Mouse (Mus musculus): ENCODE results near the gene Asl. TPM values are rescaled to one million over a fixed set of nuclear protein-coding genes. Genes with fewer than 3 reads are reported as not detected.

Gene Asl
- polyA plus RNA-seq, 1 experiment from 2014 or later = 55.7 TPM

GRCm38 (mm10) chr5:130051073-130051860, 22.2 kb upstream of the Asl start:
- ATAC-seq (replicated peaks; ENCODE audit: low FRiP score, low TSS enrichment, low read depth) (no peak), DNase-seq (ENCODE audit: low spot score) (no peak)
- Histone ChIP-seq H3K27me3 (replicated peaks; ENCODE audit: control insufficient read depth, insufficient read depth, low read length) (no peaks in the 10 kb centered on the region), H3K4me3 (ENCODE audit: low read depth, low read length) (no peak overlapping the region), H3K27ac (ENCODE audit: low read depth) (no peak overlapping the region), H3K4me2 (ENCODE audit: low read length) (no peak overlapping the region), H3K4me1 (replicated peaks; ENCODE audit: control insufficient read depth, insufficient read depth, low read length) (no peaks in the 10 kb centered on the region; the same call in 1 of the 2 replicates), H3K9ac (ENCODE audit: low read length) (no peak overlapping the region), H3K36me3 (ENCODE audit: control insufficient read depth, insufficient read depth, low read length) (peaks cover 56% of the 10 kb centered on the region), H3K9me3 (ENCODE audit: control insufficient read depth, low read length) (no peaks in the 10 kb centered on the region)
- 87% methylated on average over 15 of the region's 15 CpGs for WGBS

DNA sequence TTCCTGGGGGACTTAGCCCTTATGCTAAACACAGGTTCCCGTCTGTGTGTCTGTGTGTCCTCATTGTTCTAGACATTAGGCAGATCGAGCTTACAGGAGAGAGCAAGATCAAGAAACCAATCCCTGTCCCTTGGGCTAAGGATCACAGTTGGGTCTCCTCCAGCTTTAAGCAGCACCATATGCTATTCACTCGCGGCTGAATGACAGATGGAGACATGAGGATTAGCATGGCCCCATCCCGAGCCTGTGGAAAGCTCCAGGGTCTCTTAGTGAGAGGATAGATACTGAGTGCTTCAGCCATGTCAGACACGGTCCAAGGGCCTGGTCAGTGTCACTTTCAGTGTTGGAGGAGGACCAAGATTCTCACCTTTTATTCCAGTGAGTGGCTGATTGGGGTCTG, 21.4 kb upstream of the Asl start:
- DNase-seq (ENCODE audit: low spot score) (no peak), ATAC-seq (replicated peaks; ENCODE audit: low FRiP score, low TSS enrichment, low read depth) (no peak)
- Histone ChIP-seq H3K9ac (ENCODE audit: low read length) (no peak overlapping the region), H3K4me1 (replicated peaks; ENCODE audit: control insufficient read depth, insufficient read depth, low read length) (no peaks in the 10 kb centered on the region; the same call in 1 of the 2 replicates), H3K36me3 (ENCODE audit: control insufficient read depth, insufficient read depth, low read length) (peaks cover 53% of the 10 kb centered on the region), H3K27ac (ENCODE audit: low read depth) (no peak overlapping the region), H3K27me3 (replicated peaks; ENCODE audit: control insufficient read depth, insufficient read depth, low read length) (no peaks in the 10 kb centered on the region), H3K4me2 (ENCODE audit: low read length) (no peak overlapping the region), H3K4me3 (ENCODE audit: low read depth, low read length) (no peak overlapping the region), H3K9me3 (ENCODE audit: control insufficient read depth, low read length) (no peaks in the 10 kb centered on the region)
- WGBS = 71% methylated on average over 6 of the region's 6 CpGs

DNA sequence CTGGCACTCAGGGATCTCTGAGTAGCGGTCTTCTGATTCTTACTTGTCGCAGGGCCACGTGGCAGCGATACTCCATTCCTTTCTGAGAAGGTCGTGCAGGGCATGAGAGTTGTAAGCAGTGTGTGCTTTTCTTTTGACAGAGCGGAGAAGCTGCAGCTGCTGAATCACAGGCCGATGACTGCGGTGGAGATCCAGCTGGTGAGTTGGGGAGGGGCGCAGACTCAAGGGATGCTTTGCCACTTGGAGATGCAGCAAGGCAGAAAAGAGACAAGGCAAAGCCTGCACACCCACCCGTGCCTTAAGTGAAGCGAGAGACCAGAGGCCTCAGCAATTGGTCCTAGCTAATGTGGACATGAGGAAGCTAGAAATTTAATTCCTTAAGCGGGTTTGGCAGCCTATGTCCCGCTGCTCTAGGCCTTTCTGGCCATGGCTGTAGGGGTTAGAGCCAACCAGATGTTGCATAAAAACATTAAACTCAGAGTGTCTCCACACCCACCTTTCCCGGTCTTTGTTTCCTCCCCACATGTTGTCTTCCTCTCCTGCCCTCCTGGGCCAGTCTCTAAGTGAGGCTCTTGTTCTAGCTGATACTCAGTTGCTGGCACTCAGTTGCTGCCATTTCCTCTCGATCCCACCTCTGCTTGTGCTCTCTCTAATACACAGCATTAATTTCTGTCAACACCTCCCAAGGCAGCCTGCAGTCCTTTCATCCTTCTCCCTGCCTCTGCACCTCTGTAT, 19.9 kb upstream of the Asl start:
- ATAC-seq (replicated peaks; ENCODE audit: low FRiP score, low TSS enrichment, low read depth) = 0 out of 2 replicates have a peak, but pooled peaks have one; percentile 27
- Histone ChIP-seq H3K4me2 (ENCODE audit: low read length) (no peak overlapping the region), H3K9ac (ENCODE audit: low read length) (no peak overlapping the region), H3K9me3 (ENCODE audit: control insufficient read depth, low read length) (no peaks in the 10 kb centered on the region), H3K36me3 (ENCODE audit: control insufficient read depth, insufficient read depth, low read length) (peaks cover 49% of the 10 kb centered on the region), H3K27me3 (replicated peaks; ENCODE audit: control insufficient read depth, insufficient read depth, low read length) (no peaks in the 10 kb centered on the region), H3K27ac (ENCODE audit: low read depth) (peak overlapping the region; percentile 64), H3K4me3 (ENCODE audit: low read depth, low read length) (no peak overlapping the region), H3K4me1 (replicated peaks; ENCODE audit: control insufficient read depth, insufficient read depth, low read length) (no peaks in the 10 kb centered on the region; the same call in 1 of the 2 replicates)
- 69% methylated on average over 15 of the region's 15 CpGs for WGBS
- DNase-seq (ENCODE audit: low spot score) = peak; percentile 58

DNA sequence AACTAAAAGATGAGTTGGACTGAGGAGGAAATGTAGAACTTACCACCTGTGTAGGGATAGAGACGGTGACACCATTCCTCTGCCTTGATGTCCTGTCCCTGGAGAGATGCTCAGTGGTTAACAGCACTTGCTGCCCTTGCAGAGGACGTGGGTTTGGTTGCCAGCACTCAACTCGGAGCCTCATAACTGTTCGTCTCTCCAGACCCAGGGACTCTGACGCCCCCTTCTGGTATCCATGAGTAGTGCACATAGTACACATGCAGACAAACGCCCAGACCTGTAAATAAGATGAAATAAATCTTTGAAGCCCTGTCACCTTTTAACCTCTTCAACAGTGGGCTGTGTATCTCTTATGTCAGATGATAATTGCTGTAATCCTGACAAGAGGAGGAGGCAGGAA, 18.0 kb upstream of the Asl start:
- no peak for ATAC-seq (replicated peaks; ENCODE audit: low FRiP score, low TSS enrichment, low read depth)
- WGBS = 82% methylated on average over 6 of the region's 6 CpGs
- H3K36me3 ChIP-seq (ENCODE audit: control insufficient read depth, insufficient read depth, low read length) = peaks cover 51% of the 10 kb centered on the region

DNA sequence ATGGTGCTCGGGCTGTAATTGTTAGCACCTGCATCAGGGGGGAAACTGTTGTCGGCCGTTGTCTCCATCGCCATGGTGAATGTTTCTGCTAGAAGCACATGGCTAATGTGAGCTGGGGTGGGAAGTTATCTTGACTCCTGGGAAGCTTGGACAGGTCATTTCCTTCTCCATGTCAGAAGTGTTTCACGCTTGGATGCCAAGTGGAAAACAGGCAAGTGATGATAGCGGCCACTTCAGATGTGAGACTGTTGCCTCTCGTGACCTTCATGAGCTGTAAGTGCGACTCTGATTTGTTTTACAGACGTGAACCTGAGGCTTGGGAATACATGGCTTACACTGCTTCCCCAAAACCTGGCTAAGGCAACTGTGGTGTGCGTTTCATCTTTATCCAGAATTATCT, 17.5 kb upstream of the Asl start:
- DNase-seq (ENCODE audit: low spot score) (no peak), ATAC-seq (replicated peaks; ENCODE audit: low FRiP score, low TSS enrichment, low read depth) (no peak)
- H3K27me3 ChIP-seq (replicated peaks; ENCODE audit: control insufficient read depth, insufficient read depth, low read length) = no peaks in the 10 kb centered on the region
- H3K27ac ChIP-seq (ENCODE audit: low read depth) = no peak overlapping the region
- WGBS = 91% methylated on average over 10 of the region's 10 CpGs
- no peaks in the 10 kb centered on the region; the same call in 1 of the 2 replicates for H3K4me1 ChIP-seq (replicated peaks; ENCODE audit: control insufficient read depth, insufficient read depth, low read length)
- H3K4me2 ChIP-seq (ENCODE audit: low read length) = no peak overlapping the region
- H3K36me3 ChIP-seq (ENCODE audit: control insufficient read depth, insufficient read depth, low read length) = peaks cover 53% of the 10 kb centered on the region
- no peak overlapping the region for H3K9ac ChIP-seq (ENCODE audit: low read length)
- H3K4me3 ChIP-seq (ENCODE audit: low read depth, low read length) = no peak overlapping the region
- H3K9me3 ChIP-seq (ENCODE audit: control insufficient read depth, low read length) = no peaks in the 10 kb centered on the region

More for the DNA sequence above, 18.0 kb upstream of the Asl start:
- Histone ChIP-seq H3K9ac (ENCODE audit: low read length) (no peak overlapping the region), H3K9me3 (ENCODE audit: control insufficient read depth, low read length) (no peaks in the 10 kb centered on the region), H3K4me2 (ENCODE audit: low read length) (no peak overlapping the region), H3K27ac (ENCODE audit: low read depth) (no peak overlapping the region), H3K27me3 (replicated peaks; ENCODE audit: control insufficient read depth, insufficient read depth, low read length) (no peaks in the 10 kb centered on the region), H3K4me1 (replicated peaks; ENCODE audit: control insufficient read depth, insufficient read depth, low read length) (no peaks in the 10 kb centered on the region; the same call in 1 of the 2 replicates), H3K4me3 (ENCODE audit: low read depth, low read length) (no peak overlapping the region)
- DNase-seq (ENCODE audit: low spot score) = no peak

DNA sequence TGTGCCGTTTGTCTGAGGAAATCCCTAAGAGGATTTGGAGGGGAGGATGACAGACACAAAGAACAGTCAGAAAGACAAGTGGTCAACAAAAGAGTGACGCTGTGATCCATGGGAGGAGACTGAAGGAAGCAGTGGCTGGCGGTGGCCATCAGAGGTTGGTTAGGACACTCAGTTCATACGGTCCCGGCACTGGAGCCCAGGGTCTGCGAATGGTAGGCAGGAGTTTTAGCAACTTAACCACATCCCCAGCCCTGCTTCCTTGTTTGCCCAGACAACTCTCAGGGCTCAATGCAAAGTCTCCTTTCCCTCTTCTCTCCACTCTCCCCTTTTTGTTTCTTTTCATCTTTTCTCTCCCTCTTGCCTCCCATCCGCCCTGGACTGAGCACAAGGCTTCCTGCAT, 17.1 kb upstream of the Asl start:
- Histone ChIP-seq H3K27me3 (replicated peaks; ENCODE audit: control insufficient read depth, insufficient read depth, low read length) (no peaks in the 10 kb centered on the region), H3K4me1 (replicated peaks; ENCODE audit: control insufficient read depth, insufficient read depth, low read length) (no peaks in the 10 kb centered on the region; the same call in 1 of the 2 replicates), H3K27ac (ENCODE audit: low read depth) (no peak overlapping the region), H3K36me3 (ENCODE audit: control insufficient read depth, insufficient read depth, low read length) (peaks cover 52% of the 10 kb centered on the region), H3K4me2 (ENCODE audit: low read length) (no peak overlapping the region), H3K4me3 (ENCODE audit: low read depth, low read length) (no peak overlapping the region), H3K9me3 (ENCODE audit: control insufficient read depth, low read length) (no peaks in the 10 kb centered on the region), H3K9ac (ENCODE audit: low read length) (no peak overlapping the region)
- DNase-seq (ENCODE audit: low spot score) (no peak), ATAC-seq (replicated peaks; ENCODE audit: low FRiP score, low TSS enrichment, low read depth) (no peak)
- 90% methylated on average over 7 of the region's 7 CpGs for WGBS

DNA sequence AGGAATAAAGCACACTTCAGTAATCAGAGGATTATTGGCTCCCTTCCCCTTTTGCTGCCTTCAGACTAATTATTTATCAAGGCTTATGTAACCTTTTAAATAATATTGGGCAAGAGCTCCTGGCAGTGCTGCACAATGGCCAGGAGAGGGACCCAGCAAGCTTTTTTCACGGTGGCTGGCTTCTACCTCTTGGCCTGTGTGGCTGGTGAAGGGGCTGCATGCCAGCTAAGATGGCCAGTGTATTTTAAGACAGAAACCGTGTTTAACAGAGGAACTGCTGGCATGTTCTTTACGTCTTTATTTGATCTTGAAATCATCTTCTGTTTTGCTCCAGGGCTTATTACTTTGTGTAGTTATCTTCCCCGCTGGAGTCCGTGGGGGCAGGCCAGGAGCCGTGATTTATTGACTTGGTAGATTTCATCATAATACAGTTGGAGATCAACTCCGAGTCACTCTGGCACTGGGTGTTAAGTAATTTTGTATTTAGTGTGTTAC, 15.2 kb upstream of the Asl start:
- Histone ChIP-seq H3K4me1 (replicated peaks; ENCODE audit: control insufficient read depth, insufficient read depth, low read length) (no peaks in the 10 kb centered on the region; the same call in 1 of the 2 replicates), H3K4me3 (ENCODE audit: low read depth, low read length) (no peak overlapping the region), H3K27me3 (replicated peaks; ENCODE audit: control insufficient read depth, insufficient read depth, low read length) (no peaks in the 10 kb centered on the region), H3K36me3 (ENCODE audit: control insufficient read depth, insufficient read depth, low read length) (peaks cover 55% of the 10 kb centered on the region), H3K9me3 (ENCODE audit: control insufficient read depth, low read length) (no peaks in the 10 kb centered on the region), H3K9ac (ENCODE audit: low read length) (no peak overlapping the region), H3K27ac (ENCODE audit: low read depth) (no peak overlapping the region), H3K4me2 (ENCODE audit: low read length) (no peak overlapping the region)
- DNase-seq (ENCODE audit: low spot score) = no peak
- no peak for ATAC-seq (replicated peaks; ENCODE audit: low FRiP score, low TSS enrichment, low read depth)
- 73% methylated on average over 7 of the region's 7 CpGs for WGBS

DNA sequence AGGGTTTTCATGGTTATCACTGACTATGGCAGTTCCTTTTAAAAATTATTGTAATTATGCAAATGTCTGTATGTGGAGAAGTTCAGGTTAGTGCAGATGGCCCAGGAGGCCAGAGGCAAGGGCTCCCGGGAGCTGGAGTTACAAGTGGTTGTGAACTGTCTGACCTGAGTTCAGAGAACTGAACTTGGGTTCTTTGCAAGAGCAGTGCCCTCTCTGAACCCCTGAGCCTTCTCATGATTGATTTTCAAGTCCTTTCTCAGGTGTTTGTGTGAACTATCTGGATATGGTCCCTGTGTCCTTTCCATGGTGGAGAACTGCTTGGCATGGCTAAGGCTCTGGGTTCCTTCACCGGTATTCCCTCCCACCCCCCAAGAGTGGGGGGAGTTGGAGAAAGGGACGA, 14.7 kb upstream of the Asl start:
- DNase-seq (ENCODE audit: low spot score) = no peak
- H3K27ac ChIP-seq (ENCODE audit: low read depth) = no peak overlapping the region
- H3K9ac ChIP-seq (ENCODE audit: low read length) = no peak overlapping the region
- no peaks in the 10 kb centered on the region for H3K27me3 ChIP-seq (replicated peaks; ENCODE audit: control insufficient read depth, insufficient read depth, low read length)
- WGBS = 91% methylated on average over 3 of the region's 3 CpGs
- no peaks in the 10 kb centered on the region for H3K9me3 ChIP-seq (ENCODE audit: control insufficient read depth, low read length)
- no peak for ATAC-seq (replicated peaks; ENCODE audit: low FRiP score, low TSS enrichment, low read depth)
- peaks cover 49% of the 10 kb centered on the region for H3K36me3 ChIP-seq (ENCODE audit: control insufficient read depth, insufficient read depth, low read length)
- H3K4me3 ChIP-seq (ENCODE audit: low read depth, low read length) = no peak overlapping the region
- no peaks in the 10 kb centered on the region; the same call in 1 of the 2 replicates for H3K4me1 ChIP-seq (replicated peaks; ENCODE audit: control insufficient read depth, insufficient read depth, low read length)
- H3K4me2 ChIP-seq (ENCODE audit: low read length) = no peak overlapping the region
